Mouse (Mus musculus) heart, adult 2 months (tissue): Measurements from ENCODE around the gene Coq8b. TPM values are rescaled to one million over a fixed set of nuclear protein-coding genes. Genes with fewer than 3 reads are reported as not detected.

Experiments
- DNase-seq, 2 experiments: peaks; one replicate each; pipeline ENCODE4 v3.0.0; 2021
- H3K27ac ChIP-seq: fragments of 200-600 bp; 2 replicates; pipeline ENCODE4 v1.8.1; 2022
- H3K27me3 ChIP-seq: fragments of 200-500 bp; 2 replicates; pipeline ENCODE4 v1.6.1; 2012; ENCODE audit warnings: mild to moderate bottlenecking, low read length, inconsistent platforms, mixed read lengths; ENCODE audit not compliant: control insufficient read depth, insufficient read depth
- H3K36me3 ChIP-seq: fragments of 200-500 bp; 2 replicates; pipeline ENCODE4 v1.6.1; 2012; ENCODE audit warnings: low read length, inconsistent platforms; ENCODE audit not compliant: control insufficient read depth, insufficient read depth
- H3K4me1 ChIP-seq: fragments of 200-500 bp; 2 replicates; pipeline ENCODE4 v1.6.1; 2011; ENCODE audit warnings: low read length; ENCODE audit not compliant: control insufficient read depth, insufficient read depth
- H3K4me3 ChIP-seq: fragments of 200-600 bp; 2 replicates; pipeline ENCODE4 v1.8.1; 2022
- H3K79me2 ChIP-seq: fragments of 200-500 bp; replicated peaks from 2 replicates; pipeline ENCODE4 v1.6.1; 2012; ENCODE audit warnings: mild to moderate bottlenecking, inconsistent platforms, low read length, moderate library complexity, mixed read lengths; ENCODE audit not compliant: control insufficient read depth, insufficient read depth
- H3K9ac ChIP-seq: fragments of 200-500 bp; 2 replicates; pipeline ENCODE4 v1.6.1; 2012; ENCODE audit warnings: low read depth, mild to moderate bottlenecking, control low read depth, inconsistent platforms, low read length, mixed read lengths
- CTCF ChIP-seq: fragments of 200-600 bp; IDR thresholded peaks from 2 replicates; pipeline ENCODE4 v1.8.1; 2022; ENCODE audit warnings: antibody characterized with exemption, mild to moderate bottlenecking, moderate library complexity
- EP300 ChIP-seq: fragments of 200-500 bp; IDR thresholded peaks from 2 replicates; pipeline ENCODE4 v1.6.1; 2011; ENCODE audit warnings: low read depth, low read length, control low read depth; ENCODE audit not compliant: insufficient read depth
- POLR2A ChIP-seq: fragments of 200-500 bp; IDR thresholded peaks from 2 replicates; pipeline ENCODE4 v1.6.1; 2011; ENCODE audit warnings: mild to moderate bottlenecking, low read depth, low read length, control low read depth; ENCODE audit not compliant: insufficient read depth
- WGBS: fragments of 180-500 bp; shearing (Covaris S2); methylation state at CpG from one replicate; pipeline ENCODE4 v1.1.7; 2018; 5-methylcytosine and 5-hydroxymethylcytosine counted together
- intact Hi-C: fragments of 180-260 bp; cut with DNase I; formaldehyde crosslinking; loops from one replicate; pipeline ENCODE4 v1.15.1; 2025
- polyA plus RNA-seq: library from polyadenylated mRNA; depleted of rRNA; stranded (reverse); fragments of >200 nt; gene quantifications from 2 replicates; pipeline ENCODE4 v1.2.3, GENCODE M21; 2012
- total RNA-seq, 2 experiments: library from RNA; stranded (reverse); gene quantifications; 2 replicates each; pipeline ENCODE4 v1.2.3; 2021

The Coq8b gene
- total and polyA plus RNA-seq, 3 experiments = 7.5 to 19.4 (median 8.3) TPM

GRCm38 (mm10) chr7:27261888-27262287 lies 29.1 kb downstream of the Coq8b start:
- H3K9ac ChIP-seq = no peak overlapping the region
- peaks cover 4% of the 10 kb centered on the region for H3K4me1 ChIP-seq
- DNase-seq = no peak
- no peaks in the 10 kb centered on the region for H3K36me3 ChIP-seq
- intact Hi-C loops = no loop called here
- WGBS = 89% methylated on average over 6 of the region's 6 CpGs
- no peak overlapping the region for H3K27ac ChIP-seq
- no peaks in the 10 kb centered on the region for H3K27me3 ChIP-seq
- no peak overlapping the region for H3K4me3 ChIP-seq
- no peaks in the 10 kb centered on the region for H3K79me2 ChIP-seq
- no peak for TF ChIP-seq CTCF
- no peak for TF ChIP-seq POLR2A
- TF ChIP-seq EP300 = no peak

- Histone ChIP-seq H3K9ac (no peak overlapping the region), H3K27me3 (no peaks in the 10 kb centered on the region), H3K36me3 (no peaks in the 10 kb centered on the region), H3K27ac (no peak overlapping the region), H3K79me2 (no peaks in the 10 kb centered on the region), H3K4me1 (peaks cover 3% of the 10 kb centered on the region), H3K4me3 (no peak overlapping the region)
- intact Hi-C loops = no loop called here
- no peak for DNase-seq
- 89% methylated on average over 12 of the region's 12 CpGs for WGBS
- TF ChIP-seq POLR2A (no peak), EP300 (no peak), CTCF (no peak)
Measured at GRCm38 (mm10) chr7:27264761-27265160, 31.9 kb downstream of the Coq8b start.

GRCm38 (mm10) chr7:27266515-27267128 lies 33.8 kb downstream of the Coq8b start:
- WGBS = 66% methylated on average over 20 of the region's 20 CpGs
- no peak overlapping the region for H3K4me3 ChIP-seq
- no peaks in the 10 kb centered on the region for H3K79me2 ChIP-seq
- H3K4me1 ChIP-seq = no peaks in the 10 kb centered on the region
- no peak for DNase-seq
- H3K27me3 ChIP-seq = no peaks in the 10 kb centered on the region
- no peak overlapping the region for H3K9ac ChIP-seq
- H3K27ac ChIP-seq = no peak overlapping the region
- intact Hi-C loops = no loop called here
- TF ChIP-seq POLR2A = no peak
- TF ChIP-seq CTCF = no peak
- no peak for TF ChIP-seq EP300
- H3K36me3 ChIP-seq = no peaks in the 10 kb centered on the region

- 89% methylated on average over 8 of the region's 8 CpGs for WGBS
- Histone ChIP-seq H3K27me3 (no peaks in the 10 kb centered on the region), H3K79me2 (no peaks in the 10 kb centered on the region), H3K36me3 (no peaks in the 10 kb centered on the region), H3K27ac (no peak overlapping the region), H3K4me3 (no peak overlapping the region), H3K9ac (no peak overlapping the region), H3K4me1 (no peaks in the 10 kb centered on the region)
- intact Hi-C loops = no loop called here
- DNase-seq = no peak
- TF ChIP-seq EP300 = no peak
- no peak for TF ChIP-seq POLR2A
- TF ChIP-seq CTCF = 0 out of 2 replicates have a peak, but pooled peaks have one; percentile 2
Measured at GRCm38 (mm10) chr7:27271423-27271822, 38.6 kb downstream of the Coq8b start.

- Histone ChIP-seq H3K36me3 (no peaks in the 10 kb centered on the region), H3K27ac (no peak overlapping the region), H3K27me3 (no peaks in the 10 kb centered on the region), H3K4me1 (no peaks in the 10 kb centered on the region), H3K79me2 (no peaks in the 10 kb centered on the region), H3K4me3 (no peak overlapping the region), H3K9ac (0 out of 2 replicates have a peak overlapping the region, but pooled peaks have one; percentile 2)
- no peak for TF ChIP-seq POLR2A
- TF ChIP-seq EP300 = no peak
- peak; percentile 51 for TF ChIP-seq CTCF
- DNase-seq = no peak
- WGBS = 55% methylated on average over 32 of the region's 32 CpGs
- intact Hi-C loops = no loop called here
Measured at GRCm38 (mm10) chr7:27273739-27274351, 41.0 kb downstream of the Coq8b start.

GRCm38 (mm10) chr7:27274916-27275315 lies 42.1 kb downstream of the Coq8b start:
- no peak overlapping the region for H3K27ac ChIP-seq
- intact Hi-C loops = no loop called here
- H3K4me3 ChIP-seq = no peak overlapping the region
- no peak for TF ChIP-seq EP300
- no peak for TF ChIP-seq CTCF
- no peak for TF ChIP-seq POLR2A
- no peaks in the 10 kb centered on the region for H3K4me1 ChIP-seq
- 65% methylated on average over 4 of the region's 4 CpGs for WGBS
- H3K36me3 ChIP-seq = no peaks in the 10 kb centered on the region
- no peaks in the 10 kb centered on the region for H3K27me3 ChIP-seq
- DNase-seq = no peak
- no peak overlapping the region for H3K9ac ChIP-seq
- no peaks in the 10 kb centered on the region for H3K79me2 ChIP-seq
